Mouse (Mus musculus): ENCODE data around the gene Pnlip. TPM values are rescaled to one million over a fixed set of nuclear protein-coding genes. Genes with fewer than 3 reads are reported as not detected.

The Pnlip gene
- polyA plus RNA-seq, 1 experiment = not detected

DNA sequence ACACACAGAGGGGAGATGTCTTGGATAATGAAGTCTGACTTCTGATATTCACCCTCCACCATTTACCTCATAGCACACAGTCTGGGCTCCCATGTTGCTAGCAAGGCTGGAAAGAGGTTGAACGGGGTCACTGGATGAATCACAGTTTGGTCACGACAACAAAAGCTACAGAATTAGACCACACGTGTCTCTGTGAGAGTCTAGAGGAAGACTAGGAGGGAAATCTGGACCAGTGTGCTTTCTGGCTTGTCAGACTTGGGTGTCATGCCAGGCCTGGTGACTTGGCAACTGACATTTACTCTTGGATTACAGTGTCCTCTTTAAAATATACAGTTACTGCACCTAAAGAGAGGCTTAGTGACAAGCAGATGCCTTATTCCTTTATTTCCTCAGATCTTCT lies 56.3 kb downstream of the Pnlip start:
- Histone ChIP-seq H3K4me2 (ENCODE audit: low read depth) (no peak overlapping the region), H3K4me3 (no peak overlapping the region), H3K79me2 (ENCODE audit: control insufficient read depth, insufficient read depth) (no peaks in the 10 kb centered on the region), H3K27me3 (ENCODE audit: control insufficient read depth, insufficient read depth, insufficient read length) (no peaks in the 10 kb centered on the region), H3ac (ENCODE audit: control insufficient read depth, insufficient read length) (no peak overlapping the region), H3K36me3 (ENCODE audit: control insufficient read depth, insufficient read depth) (no peaks in the 10 kb centered on the region)
- TF ChIP-seq SRF (IDR thresholded peaks at IDR 0.05; ENCODE audit: control insufficient read depth, insufficient read length, low read depth) (no peak), TCF3 (IDR thresholded peaks at IDR 0.05; ENCODE audit: insufficient read length, low read depth) (no peak), TCF12 (IDR thresholded peaks at IDR 0.05; ENCODE audit: insufficient read depth, poor library complexity, severe bottlenecking) (no peak), REST (IDR thresholded peaks at IDR 0.05; ENCODE audit: insufficient read depth, insufficient read length) (no peak), MYOD1 (IDR thresholded peaks at IDR 0.05; ENCODE audit: control insufficient read depth in 1 of 3, insufficient read length in 2 of 3, low read depth in 2 of 3) (no peak), POLR2A (IDR thresholded peaks at IDR 0.05; ENCODE audit: insufficient read length, low read depth) (no peak), USF1 (IDR thresholded peaks at IDR 0.05; ENCODE audit: low read depth) (no peak), CEBPB (IDR thresholded peaks at IDR 0.05; ENCODE audit: insufficient read depth, poor library complexity, severe bottlenecking) (no peak), MAX (IDR thresholded peaks at IDR 0.05; ENCODE audit: low read depth) (no peak), POLR2AphosphoS2 (IDR thresholded peaks at IDR 0.05; ENCODE audit: insufficient read length, low read depth) (no peak)

- Histone ChIP-seq H3K27me3 (ENCODE audit: control insufficient read depth, insufficient read depth, insufficient read length) (no peaks in the 10 kb centered on the region), H3K4me3 (no peak overlapping the region), H3K79me2 (ENCODE audit: control insufficient read depth, insufficient read depth) (no peaks in the 10 kb centered on the region), H3K36me3 (ENCODE audit: control insufficient read depth, insufficient read depth) (no peaks in the 10 kb centered on the region), H3K4me2 (ENCODE audit: low read depth) (no peak overlapping the region), H3ac (ENCODE audit: control insufficient read depth, insufficient read length) (no peak overlapping the region)
- TF ChIP-seq USF1 (IDR thresholded peaks at IDR 0.05; ENCODE audit: low read depth) (no peak), CEBPB (IDR thresholded peaks at IDR 0.05; ENCODE audit: insufficient read depth, poor library complexity, severe bottlenecking) (no peak), MYOG (IDR thresholded peaks at IDR 0.05; ENCODE audit: control insufficient read depth in 1 of 3, insufficient read depth in 1 of 3, insufficient read length in 2 of 3, low read depth in 2 of 3) (no peak), TCF3 (IDR thresholded peaks at IDR 0.05; ENCODE audit: insufficient read length, low read depth) (no peak), REST (IDR thresholded peaks at IDR 0.05; ENCODE audit: insufficient read depth, insufficient read length) (no peak), MYOD1 (IDR thresholded peaks at IDR 0.05; ENCODE audit: control insufficient read depth in 1 of 3, insufficient read length in 2 of 3, low read depth in 2 of 3) (no peak), POLR2AphosphoS2 (IDR thresholded peaks at IDR 0.05; ENCODE audit: insufficient read length, low read depth) (no peak), POLR2A (IDR thresholded peaks at IDR 0.05; ENCODE audit: insufficient read length, low read depth) (no peak), SRF (IDR thresholded peaks at IDR 0.05; ENCODE audit: control insufficient read depth, insufficient read length, low read depth) (no peak), E2F4 (IDR thresholded peaks at IDR 0.05; ENCODE audit: insufficient read depth) (no peak), TCF12 (IDR thresholded peaks at IDR 0.05; ENCODE audit: insufficient read depth, poor library complexity, severe bottlenecking) (no peak), MAX (IDR thresholded peaks at IDR 0.05; ENCODE audit: low read depth) (no peak)
These were observed 65.6 kb downstream of the Pnlip start for GRCm38 (mm10) chr19:58717925-58718324.

DNA sequence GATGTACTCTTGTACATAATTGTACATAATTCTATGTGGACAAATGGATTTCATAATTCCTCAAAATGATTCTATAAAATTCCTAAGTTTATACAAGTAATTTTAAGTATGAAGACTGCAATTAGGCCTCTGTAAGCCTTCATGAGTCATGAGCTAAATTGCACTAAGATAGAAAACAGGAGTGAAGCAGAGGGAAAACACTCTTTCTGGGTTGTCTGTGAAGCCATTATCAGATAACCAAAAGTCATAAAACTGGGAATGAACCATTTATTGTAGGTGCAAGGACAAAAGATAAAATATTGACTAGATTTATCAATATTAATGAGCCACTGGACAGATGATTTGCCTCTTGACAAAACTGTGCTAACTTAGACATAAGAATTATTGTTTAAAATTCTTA lies 68.1 kb downstream of the Pnlip start:
- TF ChIP-seq POLR2AphosphoS2 (IDR thresholded peaks at IDR 0.05; ENCODE audit: insufficient read length, low read depth) = no peak
- no peak for TF ChIP-seq USF1 (IDR thresholded peaks at IDR 0.05; ENCODE audit: low read depth)
- TF ChIP-seq POLR2A (IDR thresholded peaks at IDR 0.05; ENCODE audit: insufficient read length, low read depth) = no peak
- TF ChIP-seq REST (IDR thresholded peaks at IDR 0.05; ENCODE audit: insufficient read depth, insufficient read length) = no peak
- TF ChIP-seq MYOG (IDR thresholded peaks at IDR 0.05; ENCODE audit: control insufficient read depth in 1 of 3, insufficient read depth in 1 of 3, insufficient read length in 2 of 3, low read depth in 2 of 3) = no peak
- no peak for TF ChIP-seq E2F4 (IDR thresholded peaks at IDR 0.05; ENCODE audit: insufficient read depth)
- no peak for TF ChIP-seq MYOD1 (IDR thresholded peaks at IDR 0.05; ENCODE audit: control insufficient read depth in 1 of 3, insufficient read length in 2 of 3, low read depth in 2 of 3)
- TF ChIP-seq TCF12 (IDR thresholded peaks at IDR 0.05; ENCODE audit: insufficient read depth, poor library complexity, severe bottlenecking) = no peak
- TF ChIP-seq TCF3 (IDR thresholded peaks at IDR 0.05; ENCODE audit: insufficient read length, low read depth) = no peak
- TF ChIP-seq MAX (IDR thresholded peaks at IDR 0.05; ENCODE audit: low read depth) = no peak
- no peak for TF ChIP-seq CEBPB (IDR thresholded peaks at IDR 0.05; ENCODE audit: insufficient read depth, poor library complexity, severe bottlenecking)
- TF ChIP-seq SRF (IDR thresholded peaks at IDR 0.05; ENCODE audit: control insufficient read depth, insufficient read length, low read depth) = no peak
- Histone ChIP-seq H3K4me2 (ENCODE audit: low read depth) (no peak overlapping the region), H3K27me3 (ENCODE audit: control insufficient read depth, insufficient read depth, insufficient read length) (no peaks in the 10 kb centered on the region), H3K4me3 (no peak overlapping the region), H3K79me2 (ENCODE audit: control insufficient read depth, insufficient read depth) (no peaks in the 10 kb centered on the region), H3ac (ENCODE audit: control insufficient read depth, insufficient read length) (no peak overlapping the region), H3K36me3 (ENCODE audit: control insufficient read depth, insufficient read depth) (no peaks in the 10 kb centered on the region)

DNA sequence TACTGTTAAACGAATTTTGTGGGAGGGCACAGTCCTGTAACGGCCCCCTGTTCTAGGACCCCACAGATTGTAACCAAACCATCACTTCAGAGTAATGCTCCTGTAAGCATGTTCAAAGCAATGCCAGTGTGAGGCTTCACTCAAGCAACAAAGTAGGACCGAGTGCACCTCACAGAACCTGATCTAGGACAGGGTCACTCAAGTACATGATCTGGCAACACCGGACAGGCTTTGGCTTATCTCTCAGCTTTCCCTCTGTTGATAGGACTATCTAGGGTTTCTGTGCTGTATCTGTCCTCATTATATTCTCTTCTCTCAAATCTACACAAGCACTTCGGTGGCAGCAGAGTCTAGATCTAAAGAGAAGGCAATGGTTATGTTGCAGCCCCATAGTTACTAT lies 74.3 kb downstream of the Pnlip start:
- H3K4me3 ChIP-seq = no peak overlapping the region
- H3K36me3 ChIP-seq (ENCODE audit: control insufficient read depth, insufficient read depth) = no peaks in the 10 kb centered on the region
- TF ChIP-seq REST (IDR thresholded peaks at IDR 0.05; ENCODE audit: insufficient read depth, insufficient read length) = no peak
- no peak for TF ChIP-seq SRF (IDR thresholded peaks at IDR 0.05; ENCODE audit: control insufficient read depth, insufficient read length, low read depth)
- no peak for TF ChIP-seq POLR2A (IDR thresholded peaks at IDR 0.05; ENCODE audit: insufficient read length, low read depth)
- TF ChIP-seq POLR2AphosphoS2 (IDR thresholded peaks at IDR 0.05; ENCODE audit: insufficient read length, low read depth) = no peak
- TF ChIP-seq MAX (IDR thresholded peaks at IDR 0.05; ENCODE audit: low read depth) = no peak
- TF ChIP-seq CEBPB (IDR thresholded peaks at IDR 0.05; ENCODE audit: insufficient read depth, poor library complexity, severe bottlenecking) = no peak
- no peak for TF ChIP-seq TCF3 (IDR thresholded peaks at IDR 0.05; ENCODE audit: insufficient read length, low read depth)
- TF ChIP-seq MYOG (IDR thresholded peaks at IDR 0.05; ENCODE audit: control insufficient read depth in 1 of 3, insufficient read depth in 1 of 3, insufficient read length in 2 of 3, low read depth in 2 of 3) = no peak
- TF ChIP-seq E2F4 (IDR thresholded peaks at IDR 0.05; ENCODE audit: insufficient read depth) = no peak
- no peak for TF ChIP-seq USF1 (IDR thresholded peaks at IDR 0.05; ENCODE audit: low read depth)
- TF ChIP-seq TCF12 (IDR thresholded peaks at IDR 0.05; ENCODE audit: insufficient read depth, poor library complexity, severe bottlenecking) = no peak
- TF ChIP-seq MYOD1 (IDR thresholded peaks at IDR 0.05; ENCODE audit: control insufficient read depth in 1 of 3, insufficient read length in 2 of 3, low read depth in 2 of 3) = no peak
- H3K4me2 ChIP-seq (ENCODE audit: low read depth) = no peak overlapping the region
- no peaks in the 10 kb centered on the region for H3K27me3 ChIP-seq (ENCODE audit: control insufficient read depth, insufficient read depth, insufficient read length)
- H3ac ChIP-seq (ENCODE audit: control insufficient read depth, insufficient read length) = no peak overlapping the region
- H3K79me2 ChIP-seq (ENCODE audit: control insufficient read depth, insufficient read depth) = no peaks in the 10 kb centered on the region

Data from myocyte (in vitro differentiated cells).